Mouse (Mus musculus): ENCODE measurements around the gene Traf3. TPM values are rescaled to one million over a fixed set of nuclear protein-coding genes. Genes with fewer than 3 reads are reported as not detected.

The Traf3 gene
- polyA plus RNA-seq (2011; ENCODE audit: insufficient read depth, insufficient read length, low read depth, missing spikeins) = 11.4 and 13.1 TPM in 2 replicates

DNA sequence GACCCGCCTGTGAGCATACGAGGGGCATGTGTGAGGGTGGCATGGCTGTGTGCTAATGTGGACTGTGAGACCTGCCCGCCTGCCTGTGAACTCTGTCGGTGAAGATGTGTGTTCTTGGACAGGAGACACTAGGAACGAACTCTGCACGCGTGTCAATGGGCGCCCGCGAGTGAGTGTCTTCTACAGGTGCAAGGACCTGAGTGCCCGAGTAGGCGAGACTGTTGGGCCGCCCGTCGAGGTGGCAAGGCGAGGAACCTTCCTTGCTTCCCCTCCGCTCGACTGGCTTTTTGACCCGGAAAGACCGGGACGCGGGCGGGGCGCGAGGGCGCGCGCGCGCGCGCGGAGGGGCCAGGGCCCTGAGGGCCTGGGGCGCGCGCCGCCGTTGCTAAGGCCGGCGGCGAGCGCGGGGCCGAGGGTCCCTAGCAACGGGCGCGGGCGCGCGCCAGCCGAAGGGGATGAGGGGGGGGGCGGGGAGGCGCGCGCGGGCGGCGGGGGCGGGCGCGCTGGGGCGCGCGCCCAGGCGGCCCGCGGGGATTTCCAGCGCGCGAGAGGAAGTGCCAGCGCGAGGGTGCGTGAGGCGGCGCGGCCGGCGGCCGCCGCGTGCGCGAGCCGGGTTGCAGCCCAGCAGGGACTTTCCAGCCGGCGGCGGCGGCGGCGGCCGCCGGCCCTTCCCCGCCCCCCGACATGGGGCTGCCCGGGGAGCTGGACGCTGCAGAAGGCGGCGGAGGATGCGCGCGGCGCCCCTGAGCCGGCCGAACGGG, at the start of gene Traf3:
Traf3 (plus strand) TSS at position 540 of the 761 bp plus-strand sequence.
- no peaks in the 10 kb centered on the region for H3K9me3 ChIP-seq (replicated peaks; ENCODE audit: control insufficient read depth, insufficient read depth, low read length, poor library complexity, severe bottlenecking)
- TF ChIP-seq EP300 (IDR thresholded peaks at IDR 0.05; ENCODE audit: insufficient read depth, low read depth, low read length) (no peak), POLR2A (IDR thresholded peaks at IDR 0.05; ENCODE audit: insufficient read depth, low read length) (no peak), CTCF (IDR thresholded peaks at IDR 0.05; ENCODE audit: low read depth, low read length) (no peak)
- H3K4me3 ChIP-seq (ENCODE audit: low read depth, low read length) = peak within 1 kb of the TSS; percentile 95
- no peaks in the 10 kb centered on the region for H3K36me3 ChIP-seq (ENCODE audit: control insufficient read depth, insufficient read depth, low read length, poor library complexity, severe bottlenecking)
- H3K4me1 ChIP-seq (ENCODE audit: control insufficient read depth, insufficient read depth, low read length) = no peaks in the 10 kb centered on the region
- H3K27me3 ChIP-seq (ENCODE audit: control insufficient read depth, insufficient read depth, low read length, poor library complexity, severe bottlenecking) = no peaks in the 10 kb centered on the region
- no peak within 1 kb of the TSS for H3K27ac ChIP-seq (ENCODE audit: insufficient read depth, low read length)
- peak within 1 kb of the TSS; percentile 96 for H3K9ac ChIP-seq (ENCODE audit: low read depth, poor library complexity, severe bottlenecking)

- Histone ChIP-seq H3K4me1 (ENCODE audit: control insufficient read depth, insufficient read depth, low read length) (no peaks in the 10 kb centered on the region), H3K36me3 (ENCODE audit: control insufficient read depth, insufficient read depth, low read length, poor library complexity, severe bottlenecking) (no peaks in the 10 kb centered on the region; the same call in 1 of the 2 replicates), H3K9ac (ENCODE audit: low read depth, poor library complexity, severe bottlenecking) (no peak overlapping the region), H3K27ac (ENCODE audit: insufficient read depth, low read length) (no peak overlapping the region), H3K27me3 (ENCODE audit: control insufficient read depth, insufficient read depth, low read length, poor library complexity, severe bottlenecking) (no peaks in the 10 kb centered on the region), H3K4me3 (ENCODE audit: low read depth, low read length) (no peak overlapping the region), H3K9me3 (replicated peaks; ENCODE audit: control insufficient read depth, insufficient read depth, low read length, poor library complexity, severe bottlenecking) (no peaks in the 10 kb centered on the region)
- no peak for TF ChIP-seq CTCF (IDR thresholded peaks at IDR 0.05; ENCODE audit: low read depth, low read length)
- TF ChIP-seq POLR2A (IDR thresholded peaks at IDR 0.05; ENCODE audit: insufficient read depth, low read length) = no peak
- no peak for TF ChIP-seq EP300 (IDR thresholded peaks at IDR 0.05; ENCODE audit: insufficient read depth, low read depth, low read length)
Observed at GRCm38 (mm10) chr12:111119506-111120085, 46.6 kb upstream of the Traf3 start.

DNA sequence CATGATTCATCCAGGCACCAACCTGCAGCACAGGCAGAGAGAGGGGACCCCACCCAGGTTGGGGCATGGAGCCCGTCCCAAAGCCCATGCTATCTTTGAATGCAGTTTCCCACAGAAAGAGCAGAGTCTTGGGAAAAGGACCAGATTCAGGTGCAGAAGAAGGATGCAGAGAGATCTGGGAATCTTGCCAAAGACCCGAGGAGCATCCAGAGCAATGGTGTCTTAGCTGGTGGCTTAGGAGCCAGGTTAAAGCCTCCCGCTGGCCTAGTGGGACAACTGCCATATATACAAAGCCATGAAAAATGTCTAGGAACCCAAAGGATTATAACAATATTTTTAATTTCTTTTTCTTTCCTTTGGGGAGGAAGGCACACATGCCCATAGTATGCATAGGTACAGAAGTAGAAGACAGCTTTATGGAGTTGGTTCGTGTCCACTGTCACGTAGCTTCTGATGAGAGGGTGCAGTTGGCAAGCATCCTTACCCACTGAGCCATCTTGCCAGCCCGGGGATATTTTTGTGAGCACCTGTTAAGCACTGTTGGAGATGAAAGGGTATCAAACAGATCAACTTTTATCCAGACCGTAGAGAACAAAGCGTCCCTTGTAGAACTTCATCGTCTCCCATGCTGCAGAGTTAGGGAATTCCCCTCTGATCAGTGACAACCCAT, 45.1 kb upstream of the Traf3 start:
- Histone ChIP-seq H3K27ac (ENCODE audit: insufficient read depth, low read length) (no peak overlapping the region), H3K4me3 (ENCODE audit: low read depth, low read length) (no peak overlapping the region), H3K27me3 (ENCODE audit: control insufficient read depth, insufficient read depth, low read length, poor library complexity, severe bottlenecking) (no peaks in the 10 kb centered on the region), H3K4me1 (ENCODE audit: control insufficient read depth, insufficient read depth, low read length) (no peaks in the 10 kb centered on the region), H3K9me3 (replicated peaks; ENCODE audit: control insufficient read depth, insufficient read depth, low read length, poor library complexity, severe bottlenecking) (no peaks in the 10 kb centered on the region), H3K9ac (ENCODE audit: low read depth, poor library complexity, severe bottlenecking) (no peak overlapping the region), H3K36me3 (ENCODE audit: control insufficient read depth, insufficient read depth, low read length, poor library complexity, severe bottlenecking) (no peaks in the 10 kb centered on the region; the same call in 1 of the 2 replicates)
- TF ChIP-seq CTCF (IDR thresholded peaks at IDR 0.05; ENCODE audit: low read depth, low read length) (no peak), POLR2A (IDR thresholded peaks at IDR 0.05; ENCODE audit: insufficient read depth, low read length) (no peak), EP300 (IDR thresholded peaks at IDR 0.05; ENCODE audit: insufficient read depth, low read depth, low read length) (no peak)

- TF ChIP-seq POLR2A (IDR thresholded peaks at IDR 0.05; ENCODE audit: insufficient read depth, low read length) (no peak), CTCF (IDR thresholded peaks at IDR 0.05; ENCODE audit: low read depth, low read length) (peak; percentile 92)
- no peaks in the 10 kb centered on the region for H3K9me3 ChIP-seq (replicated peaks; ENCODE audit: control insufficient read depth, insufficient read depth, low read length, poor library complexity, severe bottlenecking)
- H3K27me3 ChIP-seq (ENCODE audit: control insufficient read depth, insufficient read depth, low read length, poor library complexity, severe bottlenecking) = no peaks in the 10 kb centered on the region
- H3K4me1 ChIP-seq (ENCODE audit: control insufficient read depth, insufficient read depth, low read length) = no peaks in the 10 kb centered on the region
- no peaks in the 10 kb centered on the region for H3K36me3 ChIP-seq (ENCODE audit: control insufficient read depth, insufficient read depth, low read length, poor library complexity, severe bottlenecking)
- no peak overlapping the region for H3K27ac ChIP-seq (ENCODE audit: insufficient read depth, low read length)
- H3K4me3 ChIP-seq (ENCODE audit: low read depth, low read length) = no peak overlapping the region
- H3K9ac ChIP-seq (ENCODE audit: low read depth, poor library complexity, severe bottlenecking) = no peak overlapping the region
Observed at GRCm38 (mm10) chr12:111122332-111122852, 43.8 kb upstream of the Traf3 start.

DNA sequence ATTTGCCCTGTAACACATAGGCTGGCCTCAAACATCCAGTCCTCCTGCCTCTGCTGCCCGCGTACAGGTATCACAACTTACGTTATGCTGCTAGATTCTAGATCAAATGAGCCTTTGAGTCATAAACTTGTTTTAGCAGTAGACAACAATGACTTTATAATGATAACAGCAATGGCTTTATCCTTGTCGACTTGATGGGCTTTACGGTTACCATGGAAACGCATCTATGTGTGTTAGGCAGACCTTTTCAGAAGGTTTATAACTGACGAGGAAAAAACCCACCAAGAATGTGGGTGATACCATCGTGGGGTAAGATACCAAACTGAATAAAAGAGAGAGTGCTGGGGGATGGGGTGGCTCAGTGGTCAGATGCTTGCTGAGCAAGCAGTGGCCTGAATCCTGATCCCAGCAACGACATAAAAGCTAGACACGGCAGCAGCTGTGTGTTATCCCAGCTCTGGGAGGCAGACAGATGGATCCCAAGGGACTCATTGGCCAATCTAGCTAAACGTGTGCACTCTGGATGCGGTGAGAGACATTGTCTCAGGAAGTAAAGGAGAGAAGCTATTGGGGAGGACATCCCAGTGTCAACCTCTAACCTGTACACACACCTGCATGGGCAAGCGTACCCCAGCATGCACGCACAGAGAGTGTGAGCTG, 41.4 kb upstream of the Traf3 start:
- TF ChIP-seq EP300 (IDR thresholded peaks at IDR 0.05; ENCODE audit: insufficient read depth, low read depth, low read length) (no peak), POLR2A (IDR thresholded peaks at IDR 0.05; ENCODE audit: insufficient read depth, low read length) (no peak), CTCF (IDR thresholded peaks at IDR 0.05; ENCODE audit: low read depth, low read length) (no peak)
- no peak overlapping the region for H3K4me3 ChIP-seq (ENCODE audit: low read depth, low read length)

More for the DNA sequence above, 41.4 kb upstream of the Traf3 start:
- Histone ChIP-seq H3K4me1 (ENCODE audit: control insufficient read depth, insufficient read depth, low read length) (no peaks in the 10 kb centered on the region), H3K9ac (ENCODE audit: low read depth, poor library complexity, severe bottlenecking) (no peak overlapping the region), H3K27ac (ENCODE audit: insufficient read depth, low read length) (no peak overlapping the region), H3K27me3 (ENCODE audit: control insufficient read depth, insufficient read depth, low read length, poor library complexity, severe bottlenecking) (no peaks in the 10 kb centered on the region), H3K9me3 (replicated peaks; ENCODE audit: control insufficient read depth, insufficient read depth, low read length, poor library complexity, severe bottlenecking) (no peaks in the 10 kb centered on the region), H3K36me3 (ENCODE audit: control insufficient read depth, insufficient read depth, low read length, poor library complexity, severe bottlenecking) (no peaks in the 10 kb centered on the region)
